Mouse (Mus musculus) granulocyte monocyte progenitor cell, adult 5-6 weeks (primary cell): ENCODE data around the gene Gm13090. TPM values are rescaled to one million over a fixed set of nuclear protein-coding genes. Genes with fewer than 3 reads are reported as not detected.
A peak's percentile ranks its signal among the peaks of the same experiment; 100 is the strongest.

ENCODE experiments used
- ATAC-seq: replicated peaks from 2 replicates; pipeline ENCODE4 v1.8.0; 2016; ENCODE audit warnings: mild to moderate bottlenecking, moderate TSS enrichment, inconsistent platforms; ENCODE audit not compliant: poor library complexity, severe bottlenecking
- total RNA-seq, 2 experiments: library from RNA; stranded (forward) in 1 of 2; stranded (reverse) in 1 of 2; fragments of 200-712, 200-1000 nt in 1 of 2; fragments of >200 nt in 1 of 2; fragmentation: Nextera tagmentation in 1 of 2; gene quantifications; 2 replicates each; pipeline ENCODE4 v1.2.3; 2014 to 2017

Gm13090 gene
- total RNA-seq, 2 experiments from 2014 or later = not detected

DNA sequence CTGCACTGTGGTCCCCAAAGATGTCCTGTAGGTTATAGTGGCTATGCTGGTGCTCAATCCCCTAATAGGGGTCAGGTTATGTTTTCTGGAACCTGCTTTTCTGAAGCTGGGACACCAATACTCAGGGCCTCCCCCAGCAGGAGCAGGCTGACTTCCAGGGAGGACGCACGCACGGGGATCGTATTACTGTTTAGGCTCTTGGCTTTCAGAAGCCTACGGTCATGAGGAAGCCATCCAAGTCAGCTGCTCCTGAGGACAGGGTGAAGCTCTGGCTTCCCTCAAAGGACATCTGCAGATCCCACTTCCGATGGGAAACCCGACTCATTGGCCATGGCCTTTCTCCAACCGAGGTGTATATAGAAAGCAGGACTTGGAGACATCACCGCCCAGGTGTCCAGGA is 43.1 kb downstream of the Gm13090 start:
- ATAC-seq = no peak

DNA sequence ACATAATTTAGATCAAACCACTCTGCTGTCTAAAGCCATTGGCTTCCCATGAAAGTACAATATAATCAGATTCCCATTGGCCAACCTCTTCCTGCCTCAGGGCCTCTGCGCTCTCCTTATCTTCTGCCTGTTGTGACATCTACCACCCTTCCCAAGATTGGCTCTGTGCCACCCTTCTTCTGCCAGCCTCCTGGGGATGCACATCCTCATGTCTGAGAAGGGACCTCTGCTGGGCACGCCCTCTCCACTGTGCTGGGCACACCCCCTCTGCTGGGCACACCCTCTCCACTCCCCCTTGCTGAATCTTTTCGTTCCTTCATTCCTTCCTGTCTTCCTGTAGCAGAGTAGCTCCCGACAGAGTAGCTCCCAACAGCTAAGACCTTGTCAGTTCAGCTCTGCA is 44.4 kb downstream of the Gm13090 start:
- ATAC-seq = no peak

DNA sequence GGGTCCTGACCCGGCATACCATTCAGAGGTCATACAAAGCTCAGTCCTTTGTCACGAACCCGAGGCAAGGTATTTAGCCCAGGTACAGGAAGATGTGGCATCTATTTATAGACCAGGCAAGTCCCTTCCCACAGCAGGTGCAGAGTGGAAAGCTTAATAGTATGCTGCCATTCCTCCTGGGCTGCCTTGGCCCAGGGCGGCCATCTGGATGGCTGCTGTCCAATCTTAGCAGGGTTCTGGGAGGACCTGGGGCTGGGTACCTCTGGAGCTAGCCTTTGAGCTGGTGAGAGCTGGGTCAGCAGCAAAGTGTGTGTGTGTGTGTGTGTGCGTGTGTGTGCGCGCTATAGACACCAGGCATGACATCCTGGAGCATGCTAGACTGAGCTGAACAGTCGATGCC is 46.1 kb downstream of the Gm13090 start:
- ATAC-seq = no peak

DNA sequence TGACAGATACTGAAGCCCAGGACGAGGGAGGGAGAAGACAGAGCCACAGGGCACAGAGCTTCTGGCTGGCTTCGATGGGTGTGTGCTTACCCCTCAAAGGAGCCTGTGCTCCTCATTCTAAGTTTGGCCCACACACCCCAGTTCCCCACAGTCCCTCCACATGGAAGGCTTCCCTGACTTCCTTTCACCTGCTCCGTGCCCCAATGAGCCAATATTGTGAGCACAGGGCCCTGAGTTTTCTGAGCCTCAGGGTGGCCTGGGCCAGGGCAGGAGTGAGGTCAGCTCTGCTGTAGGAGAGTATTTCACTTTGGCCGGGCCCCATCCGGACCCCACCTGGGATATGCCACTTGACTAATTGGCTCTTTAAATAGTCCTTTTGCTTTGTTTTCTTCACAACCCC is 48.3 kb downstream of the Gm13090 start:
- ATAC-seq = no peak

DNA sequence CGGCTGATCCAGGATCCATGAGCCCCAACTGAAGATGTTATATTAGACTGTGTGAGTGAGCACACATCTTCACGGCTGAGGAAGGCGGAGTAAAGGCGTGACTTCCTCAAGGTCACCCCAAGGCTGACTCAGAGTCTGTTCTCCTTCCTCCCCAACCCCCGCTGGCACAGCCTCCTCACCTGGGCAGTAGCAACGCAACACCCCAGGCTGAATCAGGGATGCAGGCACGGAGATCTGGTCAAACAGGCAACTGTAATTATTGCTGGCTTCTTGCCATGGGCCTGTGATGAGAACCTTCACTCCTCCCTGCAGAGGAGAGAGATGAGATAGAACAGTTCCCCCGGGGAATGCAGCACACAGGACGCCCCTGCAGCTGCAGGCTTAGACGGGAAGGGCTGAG is 48.8 kb downstream of the Gm13090 start:
- no peak for ATAC-seq

DNA sequence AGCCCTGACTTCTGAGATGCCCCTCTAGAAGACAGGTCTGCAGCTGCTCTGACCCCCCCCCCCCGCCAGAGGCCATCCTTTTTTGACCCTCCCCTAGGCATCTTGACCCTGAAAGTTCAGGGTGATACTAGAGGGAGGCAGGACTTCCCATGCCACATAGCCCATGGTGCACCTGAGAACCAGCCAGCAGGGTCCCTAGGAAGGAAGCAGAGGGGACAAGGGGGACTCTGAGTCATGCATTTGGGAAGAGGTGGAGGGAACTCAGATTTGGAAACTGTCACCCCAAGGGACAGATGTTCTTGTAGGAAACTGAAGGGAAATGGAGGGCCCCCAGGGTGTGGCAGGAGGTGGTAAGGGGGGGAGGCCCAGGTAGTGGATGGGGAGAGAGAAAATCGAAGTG is 49.2 kb downstream of the Gm13090 start:
- no peak for ATAC-seq

DNA sequence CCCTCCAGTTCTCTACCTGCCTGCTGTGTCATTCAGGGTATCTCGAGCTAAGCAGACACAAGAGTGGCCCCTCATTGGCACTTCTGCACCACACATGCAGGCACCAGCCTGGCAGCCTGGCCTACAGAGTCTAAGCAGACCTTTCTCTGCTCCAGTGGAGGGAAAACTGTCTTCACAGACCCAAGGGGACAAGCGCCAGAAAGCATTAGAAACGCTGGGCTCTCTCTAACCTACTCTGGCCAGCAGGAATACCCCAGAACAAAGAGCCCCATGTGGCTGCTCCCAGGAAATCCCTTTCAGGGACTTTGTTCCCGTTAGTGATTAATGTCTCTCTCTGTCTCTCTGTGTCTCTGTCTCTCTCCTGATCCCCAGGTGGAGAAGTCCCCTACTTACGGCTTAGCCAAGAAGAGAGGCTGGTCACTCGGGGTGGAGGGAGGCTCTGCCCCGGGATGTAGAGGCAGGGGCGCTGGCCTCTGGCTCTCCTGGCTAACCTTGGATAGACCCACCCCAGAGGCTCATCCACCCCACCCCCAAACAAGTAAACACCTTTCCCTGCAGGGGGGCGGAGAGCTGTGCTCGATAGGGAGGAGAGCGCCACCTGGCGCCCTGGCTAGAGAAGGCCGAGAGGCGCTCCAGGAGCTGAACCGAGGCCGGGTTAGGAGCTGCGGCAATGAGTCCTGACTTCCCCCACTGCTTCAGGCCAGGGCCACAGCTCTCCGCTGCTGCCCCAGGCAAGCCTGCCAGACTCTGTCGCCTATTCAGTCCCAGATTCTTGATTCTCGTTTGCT is 49.9 kb downstream of the Gm13090 start:
- ATAC-seq = peak; percentile 72

DNA sequence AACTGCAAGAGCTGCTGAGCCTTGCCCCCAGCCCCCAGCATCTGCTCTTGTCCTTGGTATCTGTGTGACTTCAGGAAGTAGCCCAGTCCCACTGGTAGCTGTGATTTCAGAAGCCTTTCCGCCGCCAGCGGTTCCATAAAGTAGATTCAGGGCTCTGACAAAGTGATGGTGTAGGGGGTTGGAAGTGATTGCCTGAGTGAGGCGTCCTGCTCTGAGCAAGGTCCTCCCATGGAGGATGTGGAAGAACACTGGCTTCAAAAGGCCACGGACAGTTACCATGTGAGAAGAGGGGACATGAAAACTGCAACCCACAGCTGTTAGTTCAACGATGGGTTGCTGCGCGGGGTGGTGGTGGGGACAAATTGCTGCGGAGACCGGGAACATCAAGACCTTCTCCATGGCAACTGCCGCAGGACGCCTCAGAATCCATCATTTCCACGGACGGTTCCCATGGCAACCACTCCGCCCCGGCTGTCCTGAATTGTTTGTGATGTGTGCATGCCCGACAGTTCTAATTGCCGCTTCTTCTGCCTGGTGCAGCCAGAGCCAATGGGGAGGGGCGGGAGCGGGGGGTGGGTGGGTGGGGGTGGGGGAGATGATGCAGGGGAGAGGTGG is 51.1 kb downstream of the Gm13090 start:
- no peak for ATAC-seq

Other genes starting within 250 kb of the Gm13090 start
- gene Errfi1, start 235.7 kb upstream of the Gm13090 start, total RNA-seq (2014; fragmentation: Nextera tagmentation) = 0.84 TPM in 1 of 2 replicates, not detected in the other
- gene Errfi1, start 235.7 kb upstream of the Gm13090 start, total RNA-seq (2017) = 0.52 and 1.2 TPM in 2 replicates
- 284 and 328 TPM in 2 replicates for gene Park7, start 175.1 kb upstream of the Gm13090 start, total RNA-seq (2014; fragmentation: Nextera tagmentation)
- 431 and 435 TPM in 2 replicates for gene Park7, start 175.1 kb upstream of the Gm13090 start, total RNA-seq (2017)
- not detected in 2 replicates for gene Tnfrsf9, start 175.0 kb upstream of the Gm13090 start, total RNA-seq (2014; fragmentation: Nextera tagmentation)
- gene Tnfrsf9, start 175.0 kb upstream of the Gm13090 start, total RNA-seq (2017) = not detected in 2 replicates
- not detected in 2 replicates for gene Uts2, start 92.5 kb upstream of the Gm13090 start, total RNA-seq (2014; fragmentation: Nextera tagmentation)
- not detected in 2 replicates for gene Uts2, start 92.5 kb upstream of the Gm13090 start, total RNA-seq (2017)
- 11.2 and 21.2 TPM in 2 replicates for gene Per3, start 44.9 kb upstream of the Gm13090 start, total RNA-seq (2014; fragmentation: Nextera tagmentation)
- gene Per3, start 44.9 kb upstream of the Gm13090 start, total RNA-seq (2017) = 10.4 and 12.1 TPM in 2 replicates
- gene Vamp3, start 31.6 kb upstream of the Gm13090 start, total RNA-seq (2014; fragmentation: Nextera tagmentation) = 75.4 and 79.8 TPM in 2 replicates
- gene Vamp3, start 31.6 kb upstream of the Gm13090 start, total RNA-seq (2017) = 66.9 and 76.8 TPM in 2 replicates